Mouse (Mus musculus): ENCODE measurements around the gene Serbp1. TPM values are rescaled to one million over a fixed set of nuclear protein-coding genes. Genes with fewer than 3 reads are reported as not detected.
"Not testable (repeated sequence)": the region's sequence is repeated elsewhere in the genome, so short reads cannot be mapped to it uniquely, and the experiment has no call there.

Gene Serbp1
- total RNA-seq (2017) = 751 to 1,070 TPM (median 922 TPM) in 3 replicates

DNA sequence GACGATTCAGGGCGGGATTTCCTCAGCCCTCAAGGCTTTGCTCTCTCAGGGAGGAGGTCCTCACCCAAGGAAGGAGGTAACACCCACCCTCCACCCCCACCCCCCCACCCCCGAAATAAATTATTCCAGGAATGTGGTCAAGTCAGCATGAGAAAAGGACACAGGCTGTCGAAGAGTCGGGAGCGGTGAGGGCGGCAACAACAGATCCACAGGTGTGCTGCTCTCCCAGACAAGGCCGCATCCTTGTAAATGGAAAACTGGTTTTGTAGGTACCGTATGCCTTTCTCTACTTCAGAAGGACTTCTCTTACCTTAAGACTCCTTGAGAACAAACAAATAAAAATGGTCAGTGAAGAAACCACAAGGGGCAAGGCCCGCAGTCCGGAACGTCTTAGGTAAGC, at the start of gene Serbp1:
Gene Serbp1, plus strand, starts transcription at position 200 of the 400 bp plus-strand sequence.
- ATAC-seq (replicated peaks; ENCODE audit: insufficient number of reproducible peaks, low FRiP score, low TSS enrichment, poor library complexity, severe bottlenecking) = no peak

DNA sequence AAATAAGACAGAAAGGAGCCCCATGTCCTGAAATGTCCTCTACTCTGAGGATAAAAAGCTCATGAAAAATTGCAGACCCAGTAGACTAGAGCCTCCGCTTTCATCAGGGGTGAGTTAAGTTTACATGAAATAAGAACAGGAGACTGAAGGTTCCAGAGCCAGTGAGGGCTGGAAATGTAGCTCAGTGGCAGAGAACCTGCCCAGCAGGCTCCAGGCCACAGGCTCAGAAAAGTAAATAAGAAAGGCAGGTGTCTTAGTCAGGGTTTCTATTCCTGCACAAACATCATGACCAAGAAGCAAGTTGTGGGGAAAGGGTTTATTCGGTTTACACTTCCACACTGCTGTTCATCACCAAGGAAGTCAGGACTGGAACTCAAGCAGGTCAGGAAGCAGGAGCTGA, 44.4 kb upstream of the Serbp1 start:
- no peak for ATAC-seq (replicated peaks; ENCODE audit: insufficient number of reproducible peaks, low FRiP score, low TSS enrichment, poor library complexity, severe bottlenecking)

GRCm38 (mm10) chr6:67194606-67195005, 43.4 kb upstream of the Serbp1 start:
- ATAC-seq (replicated peaks; ENCODE audit: insufficient number of reproducible peaks, low FRiP score, low TSS enrichment, poor library complexity, severe bottlenecking) = no peak

DNA sequence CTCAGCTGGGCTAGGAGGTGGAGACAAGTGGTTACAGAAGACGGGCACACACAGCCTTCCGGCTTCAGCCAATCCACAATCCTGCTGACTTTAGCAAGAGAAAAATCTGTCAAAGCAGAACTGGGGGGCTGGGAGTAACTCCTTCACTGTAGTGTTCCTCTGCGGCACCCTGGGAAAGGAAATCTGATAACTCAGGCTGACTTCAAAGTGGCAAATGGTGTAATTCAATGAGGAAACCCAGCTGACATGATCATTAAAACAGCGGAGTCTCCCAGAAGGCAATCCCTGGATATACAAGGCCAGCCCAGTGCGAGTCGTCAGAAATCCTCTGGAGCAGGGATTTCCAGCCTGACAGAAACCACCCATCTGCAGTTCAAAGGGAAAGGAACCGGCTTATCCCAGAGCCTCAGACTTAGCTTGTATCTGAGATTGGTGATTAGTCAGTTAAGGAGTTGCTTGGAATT, 42.8 kb upstream of the Serbp1 start:
- ATAC-seq (replicated peaks; ENCODE audit: insufficient number of reproducible peaks, low FRiP score, low TSS enrichment, poor library complexity, severe bottlenecking) = no peak

DNA sequence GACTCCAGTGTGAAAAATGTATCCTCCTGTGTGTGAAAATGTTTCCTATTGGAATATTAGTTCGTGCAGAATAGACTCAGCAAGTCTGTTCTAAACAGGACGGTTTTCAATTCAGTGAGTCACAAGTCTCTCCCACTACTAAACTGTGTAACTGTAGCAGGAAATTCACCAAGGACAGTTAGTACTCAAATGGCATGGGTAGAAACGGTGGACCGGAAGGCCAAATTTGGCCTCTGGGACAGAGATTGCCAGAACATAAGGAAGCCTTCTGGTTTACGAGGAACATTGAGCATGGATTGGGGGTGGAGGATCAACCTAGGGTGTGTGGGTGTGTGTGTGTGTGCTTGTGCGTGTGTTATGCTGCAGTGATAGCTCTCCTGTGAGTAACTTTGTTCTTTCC, 41.2 kb upstream of the Serbp1 start:
- no peak for ATAC-seq (replicated peaks; ENCODE audit: insufficient number of reproducible peaks, low FRiP score, low TSS enrichment, poor library complexity, severe bottlenecking)

- ATAC-seq (replicated peaks; ENCODE audit: insufficient number of reproducible peaks, low FRiP score, low TSS enrichment, poor library complexity, severe bottlenecking) = no peak
Measured at GRCm38 (mm10) chr6:67198085-67198484, 39.9 kb upstream of the Serbp1 start.

GRCm38 (mm10) chr6:67200715-67201322, 37.2 kb upstream of the Serbp1 start:
- no peak for ATAC-seq (replicated peaks; ENCODE audit: insufficient number of reproducible peaks, low FRiP score, low TSS enrichment, poor library complexity, severe bottlenecking)

GRCm38 (mm10) chr6:67205081-67206037, 32.6 kb upstream of the Serbp1 start:
- no peak for ATAC-seq (replicated peaks; ENCODE audit: insufficient number of reproducible peaks, low FRiP score, low TSS enrichment, poor library complexity, severe bottlenecking)

GRCm38 (mm10) chr6:67212362-67212761, 25.6 kb upstream of the Serbp1 start:
- no peak for ATAC-seq (replicated peaks; ENCODE audit: insufficient number of reproducible peaks, low FRiP score, low TSS enrichment, poor library complexity, severe bottlenecking)

DNA sequence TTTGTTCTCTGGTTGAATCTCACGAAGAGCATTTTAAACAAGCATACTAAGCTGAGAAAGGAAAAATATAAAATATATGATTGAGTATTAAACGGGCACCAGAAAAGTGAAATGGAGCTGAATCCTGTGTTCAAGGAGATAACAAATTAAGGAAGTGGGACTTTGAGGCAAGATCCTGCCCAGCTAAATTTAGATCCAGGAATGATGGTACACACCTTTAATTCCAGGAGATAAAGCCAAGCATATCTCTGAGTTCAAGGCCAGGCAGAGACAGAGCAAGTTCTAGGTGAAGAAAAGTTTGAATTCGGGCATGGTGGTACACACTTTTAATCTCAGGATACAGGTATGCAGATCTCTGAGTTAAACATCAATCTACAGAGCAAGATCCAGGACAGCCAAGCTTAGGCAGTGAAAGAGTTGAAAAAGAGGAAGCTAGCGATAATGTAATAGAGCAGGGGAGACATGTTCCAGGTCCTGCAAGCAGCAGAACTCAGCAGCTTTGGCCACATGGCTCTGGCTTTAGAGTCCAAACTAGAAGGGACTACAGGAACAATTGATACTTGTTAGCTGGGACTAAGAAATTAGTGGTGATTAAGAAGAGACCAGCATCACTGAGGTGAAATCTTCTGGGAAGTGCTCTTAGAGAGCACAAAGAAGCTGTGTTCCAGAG, 24.4 kb upstream of the Serbp1 start:
- no peak for ATAC-seq (replicated peaks; ENCODE audit: insufficient number of reproducible peaks, low FRiP score, low TSS enrichment, poor library complexity, severe bottlenecking)

DNA sequence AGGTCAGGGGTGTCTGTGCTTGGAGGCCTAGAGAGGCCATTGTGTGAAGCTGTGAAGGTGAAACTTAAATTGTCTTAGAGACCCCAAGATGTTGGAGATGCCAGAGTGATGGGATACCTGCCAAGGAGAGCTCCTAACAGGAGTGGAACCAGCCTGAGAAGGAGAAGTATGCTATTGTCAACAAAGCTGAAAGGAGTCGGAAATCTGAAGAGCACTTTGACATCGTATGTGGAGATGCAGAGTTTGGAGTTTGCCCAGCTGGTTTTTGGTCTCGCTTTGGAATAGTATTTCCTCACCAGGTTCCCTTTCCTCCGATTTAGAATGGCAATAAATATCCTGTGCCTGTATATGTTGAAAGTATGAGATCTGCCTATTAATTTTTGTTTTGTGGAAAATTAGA, 20.6 kb upstream of the Serbp1 start:
- ATAC-seq (replicated peaks; ENCODE audit: insufficient number of reproducible peaks, low FRiP score, low TSS enrichment, poor library complexity, severe bottlenecking) = no peak

- no peak for ATAC-seq (replicated peaks; ENCODE audit: insufficient number of reproducible peaks, low FRiP score, low TSS enrichment, poor library complexity, severe bottlenecking)
Measured at GRCm38 (mm10) chr6:67217846-67218245, 20.1 kb upstream of the Serbp1 start.

DNA sequence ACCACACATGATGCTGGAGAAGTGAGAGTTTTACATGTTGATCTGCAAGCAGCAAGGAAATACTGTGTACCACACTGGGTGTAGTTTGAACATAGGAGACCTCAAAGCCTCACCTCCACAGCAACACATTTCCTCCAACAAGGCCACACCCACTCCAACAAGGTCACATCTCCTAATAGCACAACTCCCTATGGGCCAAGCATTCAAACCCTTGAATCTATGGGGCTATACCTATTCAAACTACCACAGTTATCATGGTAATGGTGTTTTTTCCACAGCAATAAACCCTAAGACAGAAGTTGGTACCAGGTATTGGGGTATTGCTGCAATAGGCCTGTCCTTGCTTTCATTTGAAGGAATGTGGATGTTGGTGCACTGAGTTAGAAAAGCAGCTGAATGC, 19.4 kb upstream of the Serbp1 start:
- no peak for ATAC-seq (replicated peaks; ENCODE audit: insufficient number of reproducible peaks, low FRiP score, low TSS enrichment, poor library complexity, severe bottlenecking)

DNA sequence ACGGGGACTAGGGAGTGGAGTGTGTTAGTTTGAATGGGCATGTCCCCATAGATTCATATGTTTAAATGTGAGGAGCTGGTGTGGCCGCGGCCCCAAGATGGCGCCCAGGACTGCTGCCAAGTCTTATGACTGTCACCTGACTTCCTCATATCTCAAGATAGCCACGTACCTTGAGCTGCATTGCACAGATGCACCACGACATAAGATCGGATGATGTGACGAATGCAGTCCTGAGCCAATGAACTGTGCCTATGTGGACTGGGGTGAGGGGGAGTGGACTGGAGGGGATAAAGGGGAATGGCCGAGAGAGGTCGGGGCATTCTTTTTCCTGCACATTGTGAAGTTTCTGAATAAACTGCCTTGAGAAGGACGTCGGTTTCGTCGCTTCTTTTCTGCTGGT, 18.0 kb upstream of the Serbp1 start:
- not testable (repeated sequence) for ATAC-seq (replicated peaks; ENCODE audit: insufficient number of reproducible peaks, low FRiP score, low TSS enrichment, poor library complexity, severe bottlenecking)

DNA sequence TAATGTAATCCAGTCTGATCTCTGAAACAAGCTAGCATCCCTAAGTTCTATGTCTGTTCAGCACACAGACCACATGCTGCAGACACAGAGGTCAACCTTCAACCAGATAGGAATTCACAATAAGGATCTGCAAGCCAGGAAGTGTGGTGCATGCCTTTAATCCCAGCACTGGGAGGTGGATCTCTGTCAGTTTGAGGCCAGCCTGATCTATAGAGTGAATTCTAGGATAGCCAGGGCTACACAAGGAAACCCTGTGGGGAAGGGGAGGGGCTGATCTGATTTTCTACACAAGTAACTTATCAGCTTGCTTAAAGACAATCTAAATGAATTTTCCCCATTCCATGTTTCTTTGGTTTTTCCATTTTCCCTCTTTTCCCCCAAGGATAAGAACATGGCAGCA, 17.2 kb upstream of the Serbp1 start:
- ATAC-seq (replicated peaks; ENCODE audit: insufficient number of reproducible peaks, low FRiP score, low TSS enrichment, poor library complexity, severe bottlenecking) = no peak

DNA sequence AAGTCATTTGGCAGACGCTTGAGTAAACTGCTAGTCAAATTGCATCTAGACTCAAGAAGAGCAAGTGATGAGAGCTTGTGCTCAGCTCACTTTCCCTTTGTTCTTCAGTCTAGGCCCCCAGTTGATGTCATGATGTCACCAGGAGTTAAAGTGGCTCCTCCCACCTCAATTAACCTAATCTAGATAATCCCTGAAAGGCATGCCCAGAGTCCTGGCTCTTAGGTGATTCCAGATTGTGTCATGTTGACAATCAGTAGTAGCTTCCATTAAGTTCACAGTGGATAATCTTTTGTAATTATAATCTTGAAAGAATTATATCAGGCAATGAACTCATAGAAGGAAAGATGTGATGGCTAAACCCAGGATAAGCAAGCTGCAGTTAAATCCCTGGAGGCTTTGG, 14.9 kb upstream of the Serbp1 start:
- no peak for ATAC-seq (replicated peaks; ENCODE audit: insufficient number of reproducible peaks, low FRiP score, low TSS enrichment, poor library complexity, severe bottlenecking)

GRCm38 (mm10) chr6:67223499-67223898, 14.5 kb upstream of the Serbp1 start:
- ATAC-seq (replicated peaks; ENCODE audit: insufficient number of reproducible peaks, low FRiP score, low TSS enrichment, poor library complexity, severe bottlenecking) = no peak

- ATAC-seq (replicated peaks; ENCODE audit: insufficient number of reproducible peaks, low FRiP score, low TSS enrichment, poor library complexity, severe bottlenecking) = no peak
Measured at GRCm38 (mm10) chr6:67226286-67226685, 11.7 kb upstream of the Serbp1 start.

DNA sequence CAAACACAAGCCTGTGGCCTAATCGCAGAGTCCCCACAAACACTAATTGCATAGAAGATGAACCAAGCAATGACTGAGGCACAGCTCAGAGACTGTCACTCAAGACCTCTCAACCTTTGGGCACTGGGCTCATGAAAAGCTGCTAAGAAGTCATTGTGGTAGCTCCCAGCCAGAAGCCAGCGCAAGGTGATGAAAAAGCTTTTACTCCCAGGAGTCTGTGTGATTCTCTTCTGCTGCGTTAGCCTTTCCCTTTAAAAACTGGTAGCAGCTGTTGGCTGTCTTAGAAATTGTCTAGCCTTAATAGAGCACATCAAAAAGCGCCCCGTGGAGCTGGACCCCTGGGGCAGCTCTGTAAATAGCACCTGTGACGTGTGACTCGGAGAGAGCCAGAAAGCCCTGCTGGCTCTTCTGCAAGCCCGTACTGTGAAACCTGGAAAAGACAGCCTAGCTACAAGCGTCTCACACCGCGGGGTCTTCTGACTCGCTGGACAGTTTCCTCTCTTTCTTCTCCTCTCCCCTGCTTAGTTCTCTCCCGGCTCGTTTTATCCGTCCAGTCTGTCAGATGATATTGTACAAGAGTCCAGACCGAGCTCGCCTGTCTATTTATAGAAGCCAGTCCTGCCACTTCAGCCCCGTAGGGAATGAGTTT, 9.4 kb upstream of the Serbp1 start:
- ATAC-seq (replicated peaks; ENCODE audit: insufficient number of reproducible peaks, low FRiP score, low TSS enrichment, poor library complexity, severe bottlenecking) = no peak

Data from monocyte, adult 5-6 weeks (primary cell).